Mouse (Mus musculus) WW6 (cell line): ENCODE measurements around the gene Anapc2.
A peak's percentile ranks its signal among the peaks of the same experiment; 100 is the strongest.

Experiments used
- DNase-seq: peaks from one replicate; pipeline ENCODE4 v3.0.0-alpha.2; 2013; ENCODE audit warnings: low read depth, low spot score

The Anapc2 gene

GRCm38 (mm10) chr2:25303452-25303851, 31.2 kb downstream of the Anapc2 start:
- no peak for DNase-seq

- DNase-seq: no peak
These were observed 31.8 kb downstream of the Anapc2 start for GRCm38 (mm10) chr2:25303931-25304656.

- DNase-seq: no peak
These were observed 32.6 kb downstream of the Anapc2 start for GRCm38 (mm10) chr2:25304657-25305541.

GRCm38 (mm10) chr2:25305587-25306359, 33.5 kb downstream of the Anapc2 start:
- DNase-seq: no peak

GRCm38 (mm10) chr2:25310180-25310579, 37.9 kb downstream of the Anapc2 start:
- no peak for DNase-seq

- DNase-seq: no peak
These were observed 38.7 kb downstream of the Anapc2 start for GRCm38 (mm10) chr2:25310969-25311368.

- no peak for DNase-seq
These were observed 39.2 kb downstream of the Anapc2 start for GRCm38 (mm10) chr2:25311491-25311891.

GRCm38 (mm10) chr2:25318119-25318966, 46.1 kb downstream of the Anapc2 start:
- no peak for DNase-seq

GRCm38 (mm10) chr2:25318971-25319773, 46.9 kb downstream of the Anapc2 start, which contains the start of gene Grin1:
Grin1 (minus strand) TSS chr2:25319187.
- DNase-seq: peak; percentile 48

GRCm38 (mm10) chr2:25320084-25320483, 47.8 kb downstream of the Anapc2 start:
- no peak for DNase-seq

GRCm38 (mm10) chr2:25326036-25326435, 53.8 kb downstream of the Anapc2 start:
- no peak for DNase-seq

GRCm38 (mm10) chr2:25328440-25328839, 56.2 kb downstream of the Anapc2 start:
- no peak for DNase-seq

- DNase-seq: no peak
These were observed 59.2 kb downstream of the Anapc2 start for GRCm38 (mm10) chr2:25331470-25331869.

- peak; percentile 98 for DNase-seq
These were observed 60.2 kb downstream of the Anapc2 start, which contains the start of gene Man1b1 for GRCm38 (mm10) chr2:25332286-25333160. Man1b1 (plus strand) TSS chr2:25332338.

- no peak for DNase-seq
These were observed 61.3 kb downstream of the Anapc2 start for GRCm38 (mm10) chr2:25333569-25333968.
